Mouse (Mus musculus): ENCODE measurements around the gene Pck2.

The Pck2 gene

GRCm38 (mm10) chr14:55577871-55578667, 38.0 kb downstream of the Pck2 start, which contains the start of gene Psme1:
Gene Psme1 (plus strand): TSS chr14:55578123.
- DNase-seq: peak; percentile 82

DNA sequence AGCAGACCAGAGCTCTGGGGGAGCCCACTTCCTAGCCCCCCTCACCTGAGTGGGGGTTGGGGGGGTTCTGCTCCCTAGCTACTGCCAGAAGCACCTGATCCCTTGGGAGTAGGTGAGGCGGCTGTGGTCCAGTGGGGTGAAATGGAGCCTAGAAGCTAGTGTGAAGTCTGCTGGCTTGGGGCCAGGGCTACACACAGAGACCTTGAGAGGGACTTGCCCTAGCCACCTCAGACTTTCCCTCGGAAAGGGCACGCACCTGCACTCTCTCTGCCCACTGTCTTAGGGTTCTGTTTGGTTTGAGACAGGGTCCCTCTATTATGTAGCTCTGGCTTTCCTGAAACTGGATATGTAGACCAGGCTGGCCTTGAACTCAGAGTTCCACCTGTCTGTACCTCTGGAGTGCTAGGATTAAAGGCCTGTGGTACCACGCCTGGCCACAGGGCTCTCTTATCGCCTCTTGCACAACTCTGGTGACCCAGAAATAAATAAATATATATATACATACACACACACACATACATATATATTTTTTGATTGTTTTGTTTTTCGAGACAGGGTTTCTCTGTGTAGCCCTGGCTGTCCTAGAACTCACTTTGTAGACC, 38.7 kb downstream of the Pck2 start:
- peak; percentile 53 for DNase-seq

DNA sequence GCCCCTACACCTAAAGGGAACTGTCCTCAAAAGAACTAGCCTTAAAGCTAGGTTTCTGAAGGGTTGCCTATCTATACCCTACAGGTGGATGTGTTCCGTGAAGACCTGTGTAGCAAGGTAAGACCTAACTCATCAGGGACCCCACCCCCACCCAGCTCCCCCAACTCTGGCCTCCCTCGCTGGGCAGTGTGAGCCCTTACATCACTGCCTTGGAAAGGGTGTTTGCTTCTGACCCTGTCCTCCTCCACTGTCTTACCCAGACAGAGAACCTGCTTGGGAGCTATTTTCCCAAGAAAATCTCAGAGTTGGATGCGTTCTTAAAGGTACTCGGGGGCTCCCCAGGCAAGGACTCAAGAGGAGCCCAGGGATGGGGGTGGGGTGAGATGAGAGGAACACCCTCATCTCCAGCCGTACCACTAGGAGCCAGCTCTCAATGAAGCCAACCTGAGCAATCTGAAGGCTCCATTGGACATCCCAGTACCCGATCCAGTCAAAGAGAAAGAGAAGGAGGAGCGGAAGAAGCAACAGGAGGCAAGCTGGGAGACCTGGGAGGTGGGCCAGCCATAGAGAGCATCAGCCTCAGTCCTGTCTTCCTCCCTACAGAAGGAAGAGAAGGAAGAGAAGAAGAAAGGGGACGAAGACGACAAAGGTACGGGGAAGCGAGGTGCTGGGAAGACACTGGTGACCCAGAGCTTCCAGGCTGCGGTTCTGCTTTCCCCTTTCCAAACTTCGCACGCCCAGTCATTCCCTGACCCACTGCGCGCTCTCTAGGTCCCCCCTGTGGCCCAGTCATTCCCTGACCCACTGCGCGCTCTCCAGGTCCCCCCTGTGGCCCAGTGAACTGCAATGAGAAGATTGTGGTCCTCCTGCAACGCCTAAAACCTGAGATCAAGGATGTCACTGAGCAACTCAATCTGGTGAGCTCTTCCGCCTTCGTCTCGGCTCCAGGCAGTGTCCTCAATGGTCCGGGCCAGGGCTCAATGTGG, 39.7 kb downstream of the Pck2 start:
- no peak for DNase-seq

DNA sequence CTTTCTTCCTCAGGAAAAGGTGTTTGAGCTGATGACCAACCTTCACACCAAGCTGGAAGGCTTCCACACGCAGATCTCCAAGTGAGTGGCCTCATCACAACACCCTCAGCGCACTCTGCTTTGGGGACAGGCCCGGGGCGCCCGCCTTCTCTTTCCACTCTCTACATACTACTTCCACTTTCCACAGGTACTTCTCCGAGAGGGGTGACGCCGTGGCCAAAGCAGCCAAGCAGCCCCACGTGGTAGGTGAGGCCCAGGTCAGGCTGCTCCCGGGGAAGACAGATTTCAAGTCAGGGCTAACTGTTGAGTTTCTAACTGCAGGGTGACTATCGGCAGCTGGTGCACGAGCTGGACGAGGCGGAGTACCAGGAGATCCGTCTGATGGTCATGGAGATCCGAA, 40.7 kb downstream of the Pck2 start:
- DNase-seq: no peak

GRCm38 (mm10) chr14:55581981-55582681, 42.1 kb downstream of the Pck2 start:
- DNase-seq: no peak

- no peak for DNase-seq
Observed at GRCm38 (mm10) chr14:55584303-55584701, 44.2 kb downstream of the Pck2 start.

- peak; percentile 46 for DNase-seq
Observed at GRCm38 (mm10) chr14:55584702-55585565, 44.9 kb downstream of the Pck2 start, which contains the start of gene Emc9. Gene Emc9 (minus strand): TSS chr14:55585302.

- no peak for DNase-seq
Observed at GRCm38 (mm10) chr14:55585566-55585960, 45.5 kb downstream of the Pck2 start.

DNA sequence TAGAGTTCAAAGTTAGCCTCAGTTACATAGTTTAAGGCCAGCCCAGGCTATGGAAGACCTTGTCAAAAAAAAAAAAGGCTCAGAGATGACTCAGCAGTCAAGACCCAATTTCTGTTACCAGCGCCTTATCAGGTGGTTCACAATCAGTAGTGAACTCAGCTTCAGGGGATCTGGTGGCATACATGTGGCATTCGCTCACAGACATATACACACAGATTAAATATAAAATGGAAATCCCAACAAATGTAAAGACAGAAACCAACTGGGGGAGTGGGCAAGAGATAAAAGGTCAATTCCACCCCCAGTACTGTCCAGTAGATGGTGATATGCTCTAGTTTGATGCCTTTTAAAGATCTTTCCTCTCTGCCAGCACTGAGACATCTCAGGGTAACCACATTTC, 46.1 kb downstream of the Pck2 start:
- no peak for DNase-seq

- DNase-seq: no peak
Observed at GRCm38 (mm10) chr14:55589271-55589670, 49.2 kb downstream of the Pck2 start.

DNA sequence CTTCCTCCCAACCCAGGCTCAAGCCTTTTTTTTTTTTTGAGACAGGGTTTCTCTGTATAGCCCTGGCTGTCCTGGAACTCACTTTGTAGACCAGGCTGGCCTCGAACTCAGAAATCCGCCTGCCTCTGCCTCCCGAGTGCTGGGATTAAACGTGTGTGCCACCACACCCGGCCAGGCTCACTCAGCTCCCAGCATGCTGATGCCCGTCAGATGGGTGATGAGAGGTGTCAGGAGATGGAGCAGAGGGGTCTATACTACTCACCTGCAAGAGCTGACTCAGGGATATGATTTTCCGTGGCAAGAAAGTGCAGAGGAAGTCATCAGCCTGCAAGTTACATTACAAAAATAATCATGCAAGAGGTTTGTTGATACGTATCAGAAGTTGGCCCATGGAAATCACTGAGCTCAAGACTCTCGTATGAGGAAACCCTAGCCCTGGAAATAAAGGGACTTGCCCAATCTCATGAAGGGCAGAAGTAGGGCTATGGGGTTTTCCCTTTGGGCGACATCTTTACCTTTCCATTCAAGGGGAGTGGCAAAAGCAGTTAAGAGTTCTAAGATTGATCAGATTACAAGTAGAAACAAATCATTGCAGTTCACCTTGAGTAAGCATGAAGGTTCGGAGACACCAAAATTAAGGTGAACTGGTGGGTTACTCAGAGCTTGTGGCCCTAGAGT, 49.8 kb downstream of the Pck2 start:
- DNase-seq: no peak

DNA sequence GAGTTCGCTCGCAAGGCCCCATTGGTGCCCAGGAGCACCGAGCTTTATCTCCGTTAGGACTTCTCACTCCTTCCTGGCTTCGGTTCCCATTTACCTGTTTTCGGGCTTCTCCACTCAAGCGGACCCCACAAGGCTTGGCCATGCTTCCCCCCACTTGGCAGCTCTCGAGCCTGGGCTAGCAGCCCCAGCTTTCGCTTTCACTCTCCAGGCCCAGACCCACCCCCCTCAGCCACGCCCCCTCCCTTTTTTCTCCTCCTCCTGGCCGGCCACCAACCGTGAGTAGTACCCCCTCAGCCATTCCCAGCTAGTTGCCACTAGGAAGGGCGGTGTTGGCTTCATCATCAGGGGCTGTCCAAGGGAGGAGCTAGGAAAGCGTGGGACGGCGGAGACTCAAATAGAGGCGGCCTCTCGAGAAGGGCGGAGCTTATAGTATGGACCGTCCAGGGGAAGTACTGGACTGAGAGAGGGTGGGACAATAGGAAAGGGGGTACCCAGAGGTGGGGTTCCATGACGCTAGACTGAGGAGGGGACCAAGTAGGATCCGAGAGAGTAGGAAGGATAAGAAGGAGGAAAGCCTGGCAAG, 50.8 kb downstream of the Pck2 start, which contains the start of gene Psme2:
Gene Psme2, minus strand, starts transcription at position 366 of the 583 bp plus-strand sequence.
- peak; percentile 86 for DNase-seq

- peak; percentile 85 for DNase-seq
Observed at GRCm38 (mm10) chr14:55591331-55591891, 51.3 kb downstream of the Pck2 start, which contains the start of gene Rnf31. Gene Rnf31 (plus strand): TSS chr14:55591708.

DNA sequence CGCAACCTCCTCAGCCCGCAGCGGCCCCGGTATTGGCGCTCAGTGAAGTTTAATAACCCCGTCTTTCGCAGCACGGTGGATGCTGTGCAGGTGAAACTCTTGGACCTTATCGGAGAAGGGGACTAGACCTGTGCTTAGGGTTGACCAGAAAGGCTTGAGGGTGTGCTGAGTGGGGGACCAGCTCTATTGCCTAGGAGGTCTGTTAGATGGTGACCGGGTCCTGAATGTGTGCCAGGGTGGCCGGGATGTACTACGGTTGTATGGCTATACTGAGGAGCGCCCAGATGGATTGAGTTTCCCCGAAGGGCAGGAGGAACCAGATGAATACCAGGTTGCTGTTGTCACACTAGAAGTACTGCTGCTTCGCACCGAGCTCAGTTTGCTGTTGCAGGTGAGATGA, 52.2 kb downstream of the Pck2 start:
- DNase-seq: no peak

DNA sequence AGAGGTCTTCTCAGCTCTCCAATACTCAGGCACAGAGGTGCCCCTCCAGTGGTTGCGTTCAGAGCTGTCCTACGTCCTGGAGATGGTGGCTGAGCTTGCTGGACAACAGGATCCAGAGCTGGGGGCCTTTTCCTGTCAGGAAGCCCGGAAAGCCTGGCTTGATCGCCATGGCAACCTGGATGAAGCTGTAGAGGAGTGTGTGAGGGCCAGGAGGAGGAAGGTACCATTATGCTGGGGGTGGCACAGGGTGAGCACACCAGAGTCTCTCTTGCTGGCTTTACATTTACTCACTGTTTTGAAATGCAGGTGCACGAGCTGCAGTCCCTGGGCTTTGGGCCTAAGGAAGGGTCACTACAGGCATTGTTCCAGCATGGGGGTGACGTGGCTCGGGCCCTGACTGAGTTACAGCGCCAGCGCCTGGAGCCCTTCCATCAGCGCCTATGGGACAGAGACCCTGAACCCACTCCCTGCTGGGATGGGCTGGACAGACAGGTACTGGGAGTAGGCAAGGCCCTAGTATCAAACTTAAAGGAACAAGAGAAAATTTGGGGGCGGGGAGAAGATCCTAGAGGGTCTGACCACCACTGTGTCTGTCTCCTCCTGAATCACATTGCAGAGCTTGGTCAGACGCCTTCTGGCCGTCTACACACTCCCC, 56.1 kb downstream of the Pck2 start:
- DNase-seq: peak; percentile 42

DNA sequence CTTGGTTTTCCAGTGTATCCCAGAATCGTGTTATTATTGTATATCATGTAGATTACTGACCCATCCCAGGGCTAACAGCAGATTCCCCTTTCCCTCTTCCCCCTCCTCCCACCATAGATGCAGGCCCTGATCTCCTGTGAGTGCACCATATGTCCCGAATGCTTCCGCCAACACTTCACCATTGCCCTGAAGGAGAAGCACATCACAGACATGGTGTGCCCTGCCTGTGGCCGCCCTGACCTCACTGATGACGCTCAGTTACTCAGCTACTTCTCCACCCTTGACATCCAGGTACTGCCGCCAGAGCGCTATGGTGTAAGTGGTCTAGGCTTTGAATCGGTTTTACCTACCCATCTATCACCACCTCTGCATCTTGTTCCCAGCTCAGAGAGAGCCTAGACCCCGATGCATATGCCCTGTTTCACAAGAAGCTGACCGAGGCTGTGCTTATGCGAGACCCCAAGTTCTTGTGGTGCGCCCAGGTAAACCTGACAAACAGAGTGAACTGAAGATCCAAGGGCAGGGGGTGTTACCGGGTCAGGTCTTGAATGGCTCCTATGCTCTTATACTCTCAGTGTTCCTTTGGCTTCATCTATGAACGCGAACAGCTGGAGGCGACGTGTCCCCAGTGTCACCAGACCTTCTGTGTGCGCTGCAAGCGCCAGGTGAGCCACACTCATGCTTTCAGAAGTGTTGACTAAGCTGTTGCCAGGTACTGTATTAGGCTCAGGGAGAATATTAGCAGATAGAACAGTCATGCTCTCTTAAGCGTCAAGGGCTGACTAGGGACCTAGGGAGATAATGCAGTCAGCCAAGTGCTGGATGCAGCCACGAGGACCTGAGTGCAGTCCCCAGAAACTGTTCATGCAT, 58.7 kb downstream of the Pck2 start:
- no peak for DNase-seq

All from right cerebral cortex, postnatal 4 days (tissue).